Mouse (Mus musculus) forebrain, embryonic 14.5 days (tissue): ENCODE data around the gene Prf1. TPM values are rescaled to one million over a fixed set of nuclear protein-coding genes. Genes with fewer than 3 reads are reported as not detected.

Experiments used
- ATAC-seq: fragments of 200-750 bp; cut with Nextera tagmentation; 2 replicates; pipeline ENCODE4 v1.8.0; 2017; ENCODE audit warnings: mild to moderate bottlenecking, moderate library complexity
- DNase-seq: peaks from one replicate; pipeline ENCODE4 v3.0.0-alpha.2; 2015; ENCODE audit warnings: low spot score
- H3K27ac ChIP-seq: fragments of 300-500 bp; sonication (generic); 2 replicates; pipeline ENCODE4 v1.5.1; 2014; ENCODE audit warnings: low read depth, mild to moderate bottlenecking, control low read depth, low read length, moderate library complexity
- H3K27me3 ChIP-seq: fragments of 300-500 bp; sonication (generic); replicated peaks from 2 replicates; pipeline ENCODE4 v1.6.1; 2014; ENCODE audit warnings: low read length, control low read depth, mixed read lengths; ENCODE audit not compliant: control insufficient read depth, insufficient read depth
- H3K36me3 ChIP-seq: fragments of 300-500 bp; sonication (generic); 2 replicates; pipeline ENCODE4 v1.6.1; 2014; ENCODE audit warnings: low read length, control low read depth; ENCODE audit not compliant: control insufficient read depth, insufficient read depth
- H3K4me1 ChIP-seq: fragments of 300-500 bp; sonication (generic); 2 replicates; pipeline ENCODE4 v1.6.1; 2014; ENCODE audit warnings: antibody characterized with exemption, low read length, control low read depth; ENCODE audit not compliant: control insufficient read depth, insufficient read depth
- H3K4me2 ChIP-seq: fragments of 300-500 bp; sonication (generic); 2 replicates; pipeline ENCODE4 v1.6.1; 2014; ENCODE audit warnings: mild to moderate bottlenecking, control low read depth, low read length
- H3K4me3 ChIP-seq: fragments of 300-500 bp; sonication (generic); 2 replicates; pipeline ENCODE4 v1.5.1; 2014; ENCODE audit warnings: low read depth, low read length, control low read depth
- H3K9ac ChIP-seq: fragments of 300-500 bp; sonication (generic); 2 replicates; pipeline ENCODE4 v1.6.1; 2014; ENCODE audit warnings: mild to moderate bottlenecking, low read length, control low read depth, moderate library complexity
- H3K9me3 ChIP-seq: fragments of 300-500 bp; sonication (generic); replicated peaks from 2 replicates; pipeline ENCODE4 v1.6.1; 2016; ENCODE audit warnings: low read length, control low read depth, mixed read lengths; ENCODE audit not compliant: control insufficient read depth
- WGBS: fragments of 180-500 bp; shearing (Covaris S2); extraction: QIAGEN DNeasy Blood & Tissue Kit; methylation state at CpG from one replicate; pipeline ENCODE4 v1.1.7; 2014; 5-methylcytosine and 5-hydroxymethylcytosine counted together
- polyA plus RNA-seq: library from polyadenylated mRNA; unstranded; fragments of >200 nt; fragmentation: Nextera tagmentation; extraction: Ambion mirVana; gene quantifications from 2 replicates; pipeline ENCODE4 v1.2.1, GENCODE M21; 2014

Prf1 gene
- polyA plus RNA-seq, 1 experiment from 2014 or later: not detected

- no peak for DNase-seq
- H3K4me3 ChIP-seq: no peak overlapping the region
- ATAC-seq: no peak
- H3K4me2 ChIP-seq: no peak overlapping the region
- H3K27ac ChIP-seq: no peak overlapping the region
- no peaks in the 10 kb centered on the region for H3K27me3 ChIP-seq
- no peaks in the 10 kb centered on the region for H3K36me3 ChIP-seq
- H3K4me1 ChIP-seq: no peaks in the 10 kb centered on the region
- no peaks in the 10 kb centered on the region for H3K9me3 ChIP-seq
- H3K9ac ChIP-seq: no peak overlapping the region
- 95% methylated on average over 5 of the region's 5 CpGs for WGBS
Observed at GRCm38 (mm10) chr10:61267378-61267777, 30.3 kb upstream of the Prf1 start.

DNA sequence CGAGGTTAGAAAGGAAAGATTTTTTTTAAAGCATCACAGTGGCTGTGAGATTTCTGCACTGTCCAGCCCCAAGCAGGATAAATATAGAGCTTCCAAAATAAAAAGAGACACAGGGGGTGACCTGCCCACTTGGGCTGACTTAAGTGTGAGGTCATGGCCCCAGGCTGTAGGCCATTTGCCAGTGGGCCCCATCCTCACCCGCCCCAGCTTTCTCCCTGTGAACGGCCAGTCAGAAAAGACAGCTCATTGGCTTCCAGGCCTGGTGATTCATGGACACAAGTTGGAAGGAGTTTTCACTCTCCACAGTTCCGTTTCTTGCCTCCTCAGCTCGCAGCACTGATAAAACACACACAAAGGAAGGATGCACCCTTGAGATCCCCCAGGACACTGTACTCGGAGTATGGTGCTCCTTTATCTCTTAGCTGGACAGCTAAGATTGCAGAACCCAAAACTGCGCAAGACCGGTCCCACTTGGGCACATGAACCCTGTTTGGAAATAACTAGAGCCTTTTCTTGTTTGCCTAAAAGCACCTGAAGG, 25.5 kb upstream of the Prf1 start:
- no peaks in the 10 kb centered on the region for H3K36me3 ChIP-seq
- no peak overlapping the region for H3K9ac ChIP-seq
- no peaks in the 10 kb centered on the region for H3K9me3 ChIP-seq
- no peak overlapping the region for H3K27ac ChIP-seq
- H3K4me1 ChIP-seq: 0 out of 2 replicates have a peak, but pooled peaks cover 3% of the 10 kb centered on the region
- no peak overlapping the region for H3K4me3 ChIP-seq
- DNase-seq: no peak
- ATAC-seq: no peak
- no peak overlapping the region for H3K4me2 ChIP-seq
- no peaks in the 10 kb centered on the region for H3K27me3 ChIP-seq
- 56% methylated on average over 8 of the region's 8 CpGs for WGBS

- peak overlapping the region; percentile 64 for H3K9ac ChIP-seq
- no peak for DNase-seq
- H3K9me3 ChIP-seq: no peaks in the 10 kb centered on the region
- WGBS: 36% methylated on average over 5 of the region's 5 CpGs
- no peak for ATAC-seq
- H3K4me2 ChIP-seq: peak overlapping the region; percentile 94
- H3K27me3 ChIP-seq: no peaks in the 10 kb centered on the region
- H3K4me3 ChIP-seq: peak overlapping the region; percentile 48
- H3K36me3 ChIP-seq: no peaks in the 10 kb centered on the region
- no peak overlapping the region for H3K27ac ChIP-seq
- 0 out of 2 replicates have a peak, but pooled peaks cover 3% of the 10 kb centered on the region for H3K4me1 ChIP-seq
Observed at GRCm38 (mm10) chr10:61272631-61273030, 25.0 kb upstream of the Prf1 start.

DNA sequence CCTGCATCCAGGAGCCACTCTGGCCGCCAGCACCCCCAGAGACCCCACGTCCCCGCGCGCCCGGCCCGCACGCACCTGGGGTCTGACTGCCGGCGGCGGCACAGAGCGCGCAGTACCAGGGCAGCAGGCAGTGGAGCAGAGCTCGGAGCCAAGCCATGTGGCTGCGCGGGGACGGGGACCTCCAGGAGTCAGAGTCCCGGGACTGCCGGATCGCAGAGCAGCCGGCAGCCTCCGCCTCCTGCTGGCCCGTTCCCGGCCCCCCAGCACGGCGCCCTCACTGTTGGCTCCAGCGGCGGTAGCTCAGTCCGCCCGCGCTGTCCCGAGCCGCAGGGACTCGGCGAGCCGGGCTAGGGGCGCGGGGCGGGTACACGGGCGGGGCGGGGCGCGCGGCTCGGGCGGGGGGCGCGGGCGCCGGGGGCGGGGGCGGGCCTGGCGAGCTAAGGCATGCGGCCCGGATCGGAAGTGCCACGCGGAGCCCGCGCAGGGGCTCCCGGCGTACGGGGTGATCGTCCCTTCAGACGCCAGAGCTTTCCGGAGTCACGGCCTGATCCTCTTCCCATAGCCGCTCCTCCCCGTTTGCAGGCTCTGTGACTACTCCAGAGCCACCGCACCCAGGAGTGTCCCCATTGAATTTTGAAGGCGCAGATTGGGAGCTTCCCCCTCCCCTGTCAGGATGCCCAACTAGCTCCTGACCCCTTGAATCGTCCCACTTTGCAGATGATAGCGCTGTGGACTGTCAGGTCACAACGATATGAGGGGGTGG, 24.4 kb upstream of the Prf1 start, which contains the start of gene Adamts14:
Adamts14 (minus strand) TSS at position 358 of the 763 bp plus-strand sequence.
- H3K36me3 ChIP-seq: no peaks in the 10 kb centered on the region
- H3K4me3 ChIP-seq: peak within 1 kb of the TSS; percentile 48
- H3K9me3 ChIP-seq: no peaks in the 10 kb centered on the region
- peak within 1 kb of the TSS; percentile 64 for H3K9ac ChIP-seq
- no peaks in the 10 kb centered on the region for H3K27me3 ChIP-seq
- under 1% methylated on average over 43 of the region's 75 CpGs for WGBS
- DNase-seq (peak; percentile 48), ATAC-seq (peak; percentile 63)
- H3K4me1 ChIP-seq: 0 out of 2 replicates have a peak, but pooled peaks cover 3% of the 10 kb centered on the region
- no peak within 1 kb of the TSS for H3K27ac ChIP-seq
- H3K4me2 ChIP-seq: peak within 1 kb of the TSS; percentile 94

GRCm38 (mm10) chr10:61273844-61274215, 23.8 kb upstream of the Prf1 start:
- 0 out of 2 replicates have a peak, but pooled peaks have one; percentile 38 for ATAC-seq
- no peak overlapping the region for H3K27ac ChIP-seq
- H3K9ac ChIP-seq: peak overlapping the region; percentile 64
- 42% methylated on average over 7 of the region's 7 CpGs for WGBS
- H3K4me1 ChIP-seq: 0 out of 2 replicates have a peak, but pooled peaks cover 3% of the 10 kb centered on the region
- no peaks in the 10 kb centered on the region for H3K36me3 ChIP-seq
- DNase-seq: no peak
- H3K4me2 ChIP-seq: peak overlapping the region; percentile 94
- no peaks in the 10 kb centered on the region for H3K9me3 ChIP-seq
- peak overlapping the region; percentile 48 for H3K4me3 ChIP-seq
- H3K27me3 ChIP-seq: no peaks in the 10 kb centered on the region

DNA sequence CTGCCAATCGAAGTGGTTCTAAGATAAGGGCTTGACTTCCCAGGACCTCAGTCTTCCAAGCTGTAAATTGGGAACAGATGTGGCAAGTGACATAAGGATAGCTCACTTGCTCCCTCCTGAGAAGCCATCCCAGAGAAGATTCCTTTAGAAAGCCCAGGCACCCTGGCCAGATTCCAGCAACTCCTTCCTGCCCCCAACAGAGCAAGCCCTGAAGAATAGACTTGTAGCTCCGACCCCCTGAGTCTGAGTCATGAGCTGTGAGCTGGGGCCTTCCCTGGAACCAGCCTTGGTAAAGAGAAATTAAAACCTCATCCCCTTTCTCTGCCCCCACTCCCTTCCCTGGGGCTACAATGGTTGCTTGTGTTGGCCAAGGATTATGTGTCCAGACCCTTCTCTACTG, 23.1 kb upstream of the Prf1 start:
- H3K9ac ChIP-seq: no peak overlapping the region
- H3K36me3 ChIP-seq: no peaks in the 10 kb centered on the region
- ATAC-seq (no peak), DNase-seq (no peak)
- H3K27ac ChIP-seq: no peak overlapping the region
- H3K4me1 ChIP-seq: 0 out of 2 replicates have a peak, but pooled peaks cover 3% of the 10 kb centered on the region
- no peaks in the 10 kb centered on the region for H3K9me3 ChIP-seq
- no peak overlapping the region for H3K4me2 ChIP-seq
- H3K27me3 ChIP-seq: no peaks in the 10 kb centered on the region
- 54% methylated on average over 2 of the region's 2 CpGs for WGBS
- H3K4me3 ChIP-seq: no peak overlapping the region

GRCm38 (mm10) chr10:61275669-61276110, 21.9 kb upstream of the Prf1 start:
- WGBS: 3% methylated on average over 5 of the region's 5 CpGs
- Histone ChIP-seq H3K4me3 (no peak overlapping the region), H3K27me3 (no peaks in the 10 kb centered on the region), H3K4me1 (0 out of 2 replicates have a peak, but pooled peaks cover 3% of the 10 kb centered on the region), H3K4me2 (no peak overlapping the region), H3K9ac (no peak overlapping the region), H3K27ac (no peak overlapping the region), H3K9me3 (no peaks in the 10 kb centered on the region), H3K36me3 (no peaks in the 10 kb centered on the region)
- DNase-seq (peak; percentile 69), ATAC-seq (peak; percentile 49; the same call in 1 of the 2 replicates)

- no peaks in the 10 kb centered on the region for H3K36me3 ChIP-seq
- WGBS: 91% methylated on average over 6 of the region's 6 CpGs
- H3K4me1 ChIP-seq: 0 out of 2 replicates have a peak, but pooled peaks cover 3% of the 10 kb centered on the region
- H3K9ac ChIP-seq: no peak overlapping the region
- H3K9me3 ChIP-seq: no peaks in the 10 kb centered on the region
- H3K4me2 ChIP-seq: no peak overlapping the region
- no peaks in the 10 kb centered on the region for H3K27me3 ChIP-seq
- H3K4me3 ChIP-seq: no peak overlapping the region
- no peak overlapping the region for H3K27ac ChIP-seq
- DNase-seq (no peak), ATAC-seq (no peak)
Observed at GRCm38 (mm10) chr10:61277051-61277450, 20.6 kb upstream of the Prf1 start.
